Mouse (Mus musculus) spleen, embryonic (tissue): ENCODE data around the gene Pitx2.

Experiments
- CTCF ChIA-PET: fragments of 350-600 bp; sonication (Branson Sonifier 250); formaldehyde crosslinking; loops from one replicate; lab custom pipeline; 2022; lab: Charles Lee

Pitx2 gene

DNA sequence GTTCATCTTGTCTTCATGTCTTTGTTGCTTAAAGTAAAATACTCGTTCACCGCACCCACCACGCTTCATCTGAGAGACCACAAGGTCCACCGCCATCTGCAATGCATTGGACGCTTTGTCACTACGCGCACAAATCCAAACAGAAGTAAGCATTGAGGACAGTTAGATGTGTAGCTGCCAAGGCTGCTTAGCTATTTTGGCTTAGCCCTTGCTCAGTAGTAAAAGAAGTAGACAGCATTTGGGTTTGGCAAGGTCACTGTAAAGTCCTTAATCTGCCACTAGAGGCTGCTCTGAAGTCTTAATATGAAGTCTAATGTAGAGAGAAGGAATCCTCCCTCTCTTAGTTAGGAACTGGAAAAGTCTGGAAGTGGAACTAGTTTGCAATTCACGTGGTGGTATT is 57.1 kb downstream of the Pitx2 start:
- CTCF ChIA-PET, result no interaction called here

GRCm38 (mm10) chr3:129258497-129258896 is 58.8 kb downstream of the Pitx2 start:
- CTCF ChIA-PET, result no interaction called here
